Mouse (Mus musculus): ENCODE results near the gene Cfdp1.

GRCm38 (mm10) chr8:111757599-111757998 is 96.5 kb downstream of the Cfdp1 start:
- no peak for TF ChIP-seq CTCF (IDR thresholded peaks at IDR 0.05; ENCODE audit: extremely low read depth, insufficient read depth, insufficient read length, insufficient replicate concordance)
- no peak for TF ChIP-seq POLR2A (IDR thresholded peaks at IDR 0.05; ENCODE audit: low read depth, low read length)
